Mouse (Mus musculus) R1 (cell line): ENCODE data around the gene Dgcr2.
A peak's percentile ranks its signal among the peaks of the same experiment; 100 is the strongest.

ENCODE experiments used
- DNase-seq: peaks from one replicate; pipeline ENCODE4 v3.0.0-alpha.2; 2018; ENCODE audit warnings: low read depth, low spot score

The Dgcr2 gene

GRCm38 (mm10) chr16:17848928-17849327 is 49.4 kb downstream of the Dgcr2 start:
- DNase-seq: peak; percentile 58

- no peak for DNase-seq
Measured at GRCm38 (mm10) chr16:17848431-17848830, 49.9 kb downstream of the Dgcr2 start.

GRCm38 (mm10) chr16:17843701-17844365 is 54.5 kb downstream of the Dgcr2 start:
- DNase-seq: no peak

GRCm38 (mm10) chr16:17842437-17842836 is 55.9 kb downstream of the Dgcr2 start:
- DNase-seq: no peak

GRCm38 (mm10) chr16:17839976-17840375 is 58.4 kb downstream of the Dgcr2 start:
- no peak for DNase-seq

GRCm38 (mm10) chr16:17838051-17838450 is 60.3 kb downstream of the Dgcr2 start, which contains the start of gene Car15:
TSS of gene Car15 (minus strand) at chr16:17838364.
- DNase-seq: no peak

- DNase-seq: peak; percentile 33
Measured at GRCm38 (mm10) chr16:17835481-17835880, 62.9 kb downstream of the Dgcr2 start.

GRCm38 (mm10) chr16:17834543-17834942 is 63.8 kb downstream of the Dgcr2 start:
- DNase-seq: no peak

- DNase-seq: peak; percentile 80
Measured at GRCm38 (mm10) chr16:17833681-17834399, 64.5 kb downstream of the Dgcr2 start.

GRCm38 (mm10) chr16:17833321-17833680 is 65.1 kb downstream of the Dgcr2 start:
- peak; percentile 63 for DNase-seq

- no peak for DNase-seq
Measured at GRCm38 (mm10) chr16:17832821-17833220, 65.5 kb downstream of the Dgcr2 start, which contains the start of gene B830017H08Rik. TSS of gene B830017H08Rik (plus strand) at chr16:17833121.

GRCm38 (mm10) chr16:17831781-17832180 is 66.6 kb downstream of the Dgcr2 start:
- peak; percentile 55 for DNase-seq

GRCm38 (mm10) chr16:17830385-17831178 is 67.8 kb downstream of the Dgcr2 start:
- no peak for DNase-seq

GRCm38 (mm10) chr16:17828867-17829266 is 69.5 kb downstream of the Dgcr2 start:
- no peak for DNase-seq

GRCm38 (mm10) chr16:17828229-17828628 is 70.1 kb downstream of the Dgcr2 start:
- DNase-seq: no peak

GRCm38 (mm10) chr16:17826500-17826899 is 71.9 kb downstream of the Dgcr2 start:
- DNase-seq: no peak

GRCm38 (mm10) chr16:17816528-17816927 is 81.8 kb downstream of the Dgcr2 start:
- no peak for DNase-seq

- peak; percentile 89 for DNase-seq
Measured at GRCm38 (mm10) chr16:17815411-17816402, 82.7 kb downstream of the Dgcr2 start.

- DNase-seq: no peak
Measured at GRCm38 (mm10) chr16:17813173-17813572, 85.2 kb downstream of the Dgcr2 start.

- DNase-seq: peak; percentile 62
Measured at GRCm38 (mm10) chr16:17812120-17812519, 86.2 kb downstream of the Dgcr2 start.

GRCm38 (mm10) chr16:17809711-17810110 is 88.7 kb downstream of the Dgcr2 start:
- DNase-seq: no peak
